Mouse (Mus musculus) liver (tissue): ENCODE data around the gene Arv1.

Experiments used
- DNase-seq: peaks from one replicate; pipeline ENCODE4 v3.0.0-alpha.2; 2020; ENCODE audit warnings: mixed read lengths

Arv1 gene

DNA sequence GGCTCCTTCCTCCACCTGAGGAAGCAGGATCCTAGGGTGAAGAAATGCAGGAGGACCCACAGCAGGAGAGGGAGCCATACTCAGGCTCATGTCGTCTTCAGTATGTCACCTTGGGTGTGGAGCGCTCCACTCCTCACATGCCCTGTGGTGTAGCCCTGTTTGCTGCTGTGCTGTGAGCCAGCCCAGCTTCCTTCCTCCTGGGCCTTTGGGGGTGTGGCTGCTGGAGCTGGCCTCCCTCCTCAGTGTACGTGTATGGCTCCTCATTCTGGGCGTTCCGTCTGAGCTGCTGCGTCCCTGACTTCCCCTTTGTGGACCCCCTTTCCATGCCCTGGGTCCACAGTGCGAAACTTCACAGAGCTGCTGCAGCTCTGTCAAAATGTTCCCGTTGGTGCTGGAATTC, 10.9 kb downstream of the Arv1 start:
- DNase-seq: no peak

DNA sequence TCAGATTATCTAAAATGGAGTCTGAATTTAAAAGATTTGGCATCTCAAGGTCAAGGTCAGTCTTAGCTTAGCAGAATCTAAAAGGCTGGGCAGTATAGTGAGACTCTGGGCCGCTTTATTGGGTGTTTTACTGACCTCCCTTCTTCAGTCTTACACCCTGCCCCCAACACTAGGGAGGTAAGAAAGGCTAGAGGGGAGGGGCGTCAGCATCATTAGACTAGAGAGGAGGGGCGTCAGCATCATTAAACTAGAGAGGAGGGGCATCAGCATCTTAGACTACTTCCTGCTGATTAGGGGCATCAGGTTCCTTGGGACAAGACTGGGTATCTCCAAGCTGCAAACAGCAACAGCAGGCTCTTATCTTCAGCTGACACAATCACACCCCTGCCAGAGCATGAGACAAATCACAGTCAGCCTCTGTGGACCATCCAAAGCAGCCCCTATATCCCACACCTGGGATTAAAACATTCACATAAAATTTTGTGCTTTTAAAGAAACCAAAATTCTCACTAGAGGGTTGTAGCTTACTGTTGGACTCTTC, 13.5 kb downstream of the Arv1 start:
- DNase-seq: no peak

DNA sequence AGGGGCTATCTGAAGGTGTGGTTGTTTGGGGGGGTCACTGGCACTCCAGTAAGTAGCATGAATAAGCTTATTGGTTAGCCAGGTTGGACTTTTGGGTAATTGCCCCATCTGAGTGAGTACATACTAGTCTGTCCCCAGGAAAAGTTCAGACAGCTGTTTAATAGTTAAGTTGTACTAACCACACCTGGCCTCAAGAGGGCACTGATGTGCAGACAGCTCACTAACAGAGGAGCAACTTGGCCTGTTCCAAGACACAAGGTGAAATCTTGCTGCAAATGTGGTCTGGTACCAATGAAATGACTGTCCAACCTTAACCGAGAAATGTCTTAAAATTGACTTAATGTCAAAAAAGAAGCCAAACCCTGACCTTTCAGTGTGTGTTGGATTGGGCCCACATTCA, 17.3 kb downstream of the Arv1 start:
- no peak for DNase-seq

DNA sequence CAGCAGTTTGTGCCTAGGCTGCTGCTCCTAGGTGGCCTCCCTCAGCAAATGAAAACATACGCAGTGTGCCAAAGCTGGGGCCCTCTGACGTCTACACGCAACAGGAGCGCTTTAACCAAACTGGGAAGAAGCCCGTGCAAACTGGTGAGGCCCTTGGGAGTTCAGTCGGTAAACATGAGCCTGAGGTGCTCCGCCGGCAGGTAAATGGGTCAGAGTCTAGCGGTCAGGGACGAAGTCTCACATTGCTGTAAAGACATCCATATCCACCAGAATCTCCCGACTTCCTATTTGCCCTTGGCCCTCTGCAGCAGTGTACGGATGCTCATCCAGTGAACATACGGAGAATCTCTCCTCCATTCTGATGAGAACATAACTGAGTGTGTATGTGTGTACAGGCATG, 24.7 kb downstream of the Arv1 start:
- no peak for DNase-seq

DNA sequence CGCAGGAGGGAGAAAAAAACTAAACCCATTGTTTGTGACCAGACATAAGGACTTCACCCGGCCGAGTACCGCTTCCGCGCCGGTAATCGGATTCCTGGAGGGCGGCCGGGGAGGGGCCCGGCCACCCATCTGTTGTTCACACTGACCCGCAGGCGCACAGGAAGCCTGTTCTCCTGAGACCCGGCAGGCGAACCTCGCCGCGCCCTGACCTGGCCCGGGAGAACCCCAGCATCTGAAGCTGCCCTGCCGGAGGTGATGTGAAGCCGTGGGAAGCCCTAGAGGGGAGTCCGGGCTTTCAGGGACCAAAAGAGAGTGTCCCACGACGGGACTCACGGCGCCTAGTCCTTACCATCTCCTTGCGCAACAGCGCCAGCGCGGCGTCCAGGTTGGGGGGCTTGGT, 29.3 kb downstream of the Arv1 start:
- no peak for DNase-seq

DNA sequence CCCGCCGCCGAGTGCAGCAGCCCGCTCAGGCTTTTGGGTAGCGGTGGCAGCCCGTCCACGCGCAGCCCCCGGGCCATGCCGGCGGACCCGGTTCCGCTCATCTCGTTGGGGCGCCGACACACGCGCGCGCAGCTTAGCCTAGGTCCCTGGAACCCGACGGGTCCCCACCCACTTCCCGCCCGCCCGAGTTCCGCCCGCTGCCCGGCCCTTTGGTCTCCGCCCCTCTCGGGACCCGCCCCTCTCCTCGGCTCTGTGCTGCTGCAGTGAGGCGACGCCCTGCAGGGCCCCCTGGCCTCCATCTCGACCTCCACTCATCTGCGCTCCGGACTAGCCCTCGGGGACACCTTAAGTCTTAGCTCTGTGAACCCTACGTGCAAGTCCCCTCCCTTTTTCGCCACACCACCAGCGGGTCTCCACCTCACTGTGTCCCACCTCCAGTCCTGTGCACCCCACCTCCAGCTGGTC, 29.8 kb downstream of the Arv1 start, which contains the start of gene Fam89a:
Gene Fam89a, minus strand, starts transcription at position 124 of the 465 bp plus-strand sequence.
- DNase-seq: peak; percentile 79

DNA sequence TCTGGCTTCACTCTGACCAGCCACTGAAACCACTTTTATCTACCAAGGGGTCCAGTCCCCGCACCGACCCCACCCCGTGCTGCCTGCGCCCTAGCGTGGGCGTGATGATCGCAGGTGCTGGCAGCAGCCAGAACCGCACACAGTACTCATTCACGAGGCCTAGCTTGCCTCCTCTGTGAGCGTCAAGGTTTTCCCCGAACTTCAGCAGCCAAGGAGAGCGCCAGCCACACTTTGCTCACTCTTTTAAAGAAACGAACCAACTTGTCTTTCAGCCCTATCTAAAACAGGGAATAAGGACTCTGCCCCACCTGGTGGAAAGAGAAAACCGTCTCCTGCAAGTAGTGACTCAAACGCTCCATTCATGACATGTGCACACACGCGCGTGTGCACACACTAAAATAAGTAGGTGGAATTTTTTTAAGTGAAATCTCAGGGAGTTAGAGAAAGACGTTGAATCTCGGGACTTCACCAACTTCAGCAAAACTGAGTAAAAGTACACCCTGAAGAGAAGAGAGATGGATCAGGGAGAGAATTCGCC, 30.5 kb downstream of the Arv1 start:
- DNase-seq: no peak

DNA sequence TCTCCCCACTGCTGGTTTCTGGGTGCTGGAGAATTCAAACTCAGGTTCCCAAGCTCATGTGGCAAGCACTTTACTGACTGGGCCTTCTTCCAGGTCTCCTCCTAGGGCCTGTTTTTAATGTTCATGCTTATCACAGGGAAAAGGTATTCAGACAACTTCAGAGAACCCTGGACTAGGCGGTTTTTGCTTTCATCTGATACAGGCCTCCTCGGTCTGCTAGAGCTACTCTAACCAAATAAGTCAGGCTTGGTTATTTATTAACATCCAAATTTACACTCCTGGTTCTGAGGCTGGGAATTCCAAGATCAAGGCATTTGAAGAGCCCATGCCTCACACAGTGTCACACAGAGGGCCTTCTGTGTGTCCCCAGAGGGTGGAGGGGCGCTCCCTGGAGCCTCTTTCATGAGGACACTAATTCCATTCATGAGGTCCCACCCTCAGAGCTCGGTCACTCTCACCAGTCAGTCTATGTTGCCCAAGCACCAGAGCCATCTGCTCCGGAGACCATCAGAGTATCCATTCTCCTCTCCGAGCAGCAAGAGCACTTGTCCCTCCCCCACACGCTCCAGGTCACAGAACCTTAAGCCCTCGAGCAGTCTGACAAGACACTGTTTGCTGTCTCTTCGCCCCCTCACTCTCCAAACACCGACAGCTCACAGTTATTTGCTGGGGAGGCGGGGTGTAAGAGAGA, 32.3 kb downstream of the Arv1 start:
- peak; percentile 29 for DNase-seq

DNA sequence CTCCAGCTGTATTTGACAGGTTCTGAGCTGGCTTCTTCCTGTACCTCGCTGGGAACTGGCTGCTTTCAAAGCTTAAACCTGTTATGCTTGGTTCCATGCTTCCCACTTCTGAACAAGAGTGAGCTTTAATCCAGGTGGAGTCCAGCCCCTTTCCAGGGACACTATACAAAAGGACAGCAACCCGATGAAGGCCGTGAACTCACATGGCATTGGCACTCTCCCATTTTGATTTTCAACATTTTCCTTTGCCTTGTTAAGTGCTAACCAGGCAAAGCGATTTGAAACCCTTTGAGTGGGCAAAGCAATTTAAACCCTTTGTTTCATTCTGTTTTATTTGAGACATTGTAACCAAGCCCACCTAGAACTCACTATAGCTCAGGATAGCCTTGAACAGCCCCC, 32.9 kb downstream of the Arv1 start:
- DNase-seq: no peak

DNA sequence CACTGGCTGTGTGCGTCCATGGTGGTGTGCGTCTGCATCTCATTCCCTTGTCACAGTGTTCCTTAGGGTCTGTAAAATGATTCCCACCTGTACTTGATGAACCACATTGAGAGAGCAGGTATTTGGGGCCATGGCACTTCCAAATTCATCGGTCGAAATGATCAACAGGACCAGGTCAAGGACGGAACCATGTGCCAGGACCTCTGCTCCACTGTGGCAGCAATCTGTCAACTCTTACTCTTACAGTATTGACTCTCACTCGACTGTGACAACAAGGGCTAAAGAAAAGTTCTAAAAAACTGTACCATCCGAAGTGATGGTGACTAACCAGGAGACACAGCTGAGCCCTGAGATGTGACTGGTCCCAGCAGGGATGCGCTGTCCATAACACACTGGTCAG, 33.5 kb downstream of the Arv1 start:
- DNase-seq: no peak

DNA sequence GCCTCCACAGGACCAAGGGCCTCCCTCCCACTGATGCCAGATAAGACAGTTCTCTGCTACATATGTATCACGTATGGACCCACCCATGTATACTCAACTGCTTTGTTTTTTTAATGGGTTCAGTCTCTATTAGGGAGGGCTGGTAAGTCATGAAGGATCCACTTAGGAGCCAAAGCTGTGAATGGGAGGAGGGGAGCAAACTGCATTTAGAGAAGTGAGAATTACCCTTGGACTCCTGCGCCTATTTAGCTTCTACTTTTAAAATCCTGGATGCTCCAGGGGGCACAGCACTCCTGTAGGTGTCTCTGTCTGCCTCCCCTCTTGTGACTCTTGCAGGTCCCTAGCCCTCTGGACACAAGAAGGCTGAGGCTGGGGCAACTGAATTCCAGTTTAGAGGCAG, 34.2 kb downstream of the Arv1 start:
- no peak for DNase-seq

DNA sequence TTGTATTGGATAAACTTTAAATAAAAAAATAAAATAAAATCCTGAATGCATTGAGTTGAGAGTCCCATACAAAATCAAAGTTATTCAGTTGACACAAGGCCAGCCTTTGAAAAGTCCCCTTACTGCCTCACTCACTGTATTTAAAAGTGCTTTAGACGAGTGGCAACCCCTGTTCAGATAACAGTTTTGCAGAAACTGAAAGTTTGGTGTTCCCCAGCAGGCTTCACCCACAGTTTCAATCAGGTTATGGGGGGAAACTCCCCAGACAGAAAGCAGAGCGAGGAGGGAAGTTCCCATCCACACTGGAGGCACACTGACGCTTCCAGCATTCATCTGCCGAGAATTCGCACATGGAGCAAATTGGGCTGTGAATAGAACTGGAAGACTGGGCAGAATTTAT, 34.7 kb downstream of the Arv1 start:
- no peak for DNase-seq

DNA sequence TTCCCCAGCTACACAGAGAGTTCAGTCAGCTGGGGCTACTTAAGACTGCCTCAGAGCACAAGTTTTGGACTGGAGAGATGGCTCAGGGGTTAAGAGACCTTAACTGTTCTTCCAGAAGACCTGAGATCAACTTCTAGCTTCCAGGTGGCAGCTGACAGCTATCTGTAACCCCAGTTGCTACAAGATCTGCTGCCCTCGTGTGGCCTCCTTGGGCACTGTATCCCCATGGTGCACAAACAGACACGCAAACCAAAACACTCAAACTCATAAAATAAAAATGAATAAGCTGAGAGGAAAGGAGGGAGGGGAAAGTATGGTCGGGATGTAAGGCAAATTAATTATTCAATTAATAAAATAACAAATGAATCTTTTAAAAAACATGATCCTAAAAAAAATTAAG, 36.6 kb downstream of the Arv1 start:
- peak; percentile 36 for DNase-seq

DNA sequence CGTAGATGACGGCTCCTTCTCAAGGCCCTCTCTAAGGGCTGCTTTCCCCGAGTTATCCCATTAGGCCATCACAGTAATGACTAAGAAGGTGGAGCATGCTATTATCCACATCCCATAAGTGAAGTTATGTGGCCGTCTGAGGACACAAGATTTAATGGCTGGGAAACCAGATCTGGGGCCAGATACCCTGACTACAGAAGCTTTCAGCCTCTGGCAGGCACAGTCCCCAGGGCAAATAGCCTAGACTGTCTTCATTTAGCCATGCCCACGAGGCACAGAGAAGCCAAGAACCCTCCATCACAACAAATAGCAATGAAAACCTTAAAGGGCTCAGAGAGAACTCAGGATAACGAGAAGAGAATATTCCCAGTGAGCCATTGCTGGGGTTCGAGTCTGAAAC, 41.1 kb downstream of the Arv1 start:
- DNase-seq: no peak

DNA sequence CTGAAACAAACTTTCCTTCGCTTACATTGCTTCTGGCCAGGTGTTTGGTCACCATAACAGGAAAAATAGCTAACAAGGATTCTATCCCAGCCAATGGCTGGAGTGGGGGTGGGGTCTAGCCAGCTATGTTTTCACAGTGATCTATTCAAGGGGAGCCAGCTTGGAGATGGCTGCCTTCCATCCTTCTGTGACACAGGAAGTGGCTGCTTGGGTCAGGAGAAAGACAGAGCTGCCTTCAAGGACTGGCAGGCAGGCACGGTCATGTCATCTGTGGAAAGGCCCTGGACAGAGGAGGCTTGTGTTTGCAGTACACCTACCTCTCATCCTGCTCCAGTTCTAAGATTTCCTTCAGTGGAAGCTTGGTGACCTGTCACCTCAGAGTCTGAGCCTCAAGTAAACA, 50.5 kb downstream of the Arv1 start:
- no peak for DNase-seq

DNA sequence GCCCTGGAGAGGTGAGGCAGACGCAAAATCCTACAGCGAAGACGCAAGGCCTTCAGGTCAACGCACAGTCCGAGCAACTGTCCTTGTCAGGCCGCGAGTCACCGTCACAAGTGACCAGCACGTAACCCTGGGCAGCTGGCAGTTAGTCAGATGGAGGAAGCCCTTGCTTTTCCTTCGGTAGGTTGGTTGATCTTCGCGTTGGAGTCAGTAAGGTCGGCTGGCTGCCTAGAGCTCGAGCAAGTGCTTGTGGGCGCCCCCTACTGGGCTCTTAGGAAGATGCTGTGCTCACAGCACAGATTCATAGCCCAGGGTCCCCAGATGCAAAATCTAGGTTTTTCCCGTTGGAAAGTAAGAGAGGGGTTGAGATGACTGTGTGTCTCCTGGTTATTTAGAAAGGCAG, 53.8 kb downstream of the Arv1 start:
- peak; percentile 73 for DNase-seq

DNA sequence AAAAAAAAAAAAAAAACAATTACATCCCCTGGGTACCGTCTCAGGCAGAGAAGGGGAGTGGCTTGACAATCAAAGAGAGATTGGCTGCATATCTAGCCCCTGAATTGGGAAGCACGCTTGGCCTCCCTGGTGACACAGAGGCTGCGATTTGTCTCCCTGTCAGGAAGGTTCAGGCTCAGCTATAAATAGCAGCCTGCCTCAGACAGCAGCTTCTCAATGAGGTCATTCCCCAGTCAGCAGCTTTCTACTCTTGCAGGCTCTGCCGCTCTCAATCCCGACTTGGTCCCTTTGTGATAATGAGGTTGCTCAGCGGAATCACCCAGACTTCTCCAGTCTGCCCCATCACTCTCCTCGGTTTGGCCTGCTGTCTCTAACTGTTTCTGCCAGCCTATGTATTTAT, 58.3 kb downstream of the Arv1 start:
- no peak for DNase-seq

DNA sequence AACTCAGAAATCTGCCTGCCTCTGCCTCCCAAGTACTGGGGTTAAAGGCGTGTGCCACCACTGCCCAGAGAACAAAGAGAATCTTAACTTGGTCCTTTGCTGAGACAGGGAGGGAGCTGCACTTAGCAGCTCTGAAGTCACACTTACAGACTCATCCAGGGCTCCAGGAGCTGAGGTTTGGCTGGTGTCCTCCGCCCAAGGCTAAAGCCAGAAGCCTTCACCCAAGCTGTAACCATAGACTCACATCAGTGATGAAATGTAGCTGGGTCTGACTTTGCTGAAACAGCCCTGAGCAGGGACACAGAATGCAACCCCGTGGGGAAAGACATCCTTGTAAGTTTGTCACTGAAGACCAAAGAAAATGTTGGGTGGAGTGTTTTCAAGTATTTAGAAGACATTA, 60.5 kb downstream of the Arv1 start:
- no peak for DNase-seq

DNA sequence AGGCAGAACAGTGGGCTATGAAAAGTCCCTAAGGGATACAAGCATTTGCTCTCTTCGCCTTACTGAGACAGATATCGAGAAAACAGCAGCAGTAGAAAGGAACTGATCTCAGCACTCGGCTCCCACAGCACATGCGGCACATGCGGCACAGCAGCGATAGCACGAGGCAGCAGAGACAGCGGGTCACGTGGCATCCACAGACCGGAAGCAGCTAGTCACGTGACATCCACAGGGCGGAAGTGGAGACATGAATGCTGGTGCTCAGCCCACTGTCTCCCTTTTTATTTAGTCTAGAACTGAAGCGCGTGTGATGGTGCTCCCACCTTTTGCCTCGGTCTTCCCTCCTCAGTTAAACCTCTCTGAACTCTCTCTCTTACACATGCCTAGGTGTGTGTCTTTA, 61.3 kb downstream of the Arv1 start:
- DNase-seq: no peak
